Mouse (Mus musculus): ENCODE measurements around the gene Kat2a.

GRCm38 (mm10) chr11:100730477-100731205 lies 18.4 kb upstream of the Kat2a start:
- no peak for TF ChIP-seq GATA1 (IDR thresholded peaks at IDR 0.05; ENCODE audit: borderline replicate concordance, low read length)
- TF ChIP-seq CTCF (IDR thresholded peaks at IDR 0.05; ENCODE audit: low read depth, low read length), result no peak
